Comparison of ENCODE assay signal across 11 mouse cellular contexts in the genomic region with DNA sequence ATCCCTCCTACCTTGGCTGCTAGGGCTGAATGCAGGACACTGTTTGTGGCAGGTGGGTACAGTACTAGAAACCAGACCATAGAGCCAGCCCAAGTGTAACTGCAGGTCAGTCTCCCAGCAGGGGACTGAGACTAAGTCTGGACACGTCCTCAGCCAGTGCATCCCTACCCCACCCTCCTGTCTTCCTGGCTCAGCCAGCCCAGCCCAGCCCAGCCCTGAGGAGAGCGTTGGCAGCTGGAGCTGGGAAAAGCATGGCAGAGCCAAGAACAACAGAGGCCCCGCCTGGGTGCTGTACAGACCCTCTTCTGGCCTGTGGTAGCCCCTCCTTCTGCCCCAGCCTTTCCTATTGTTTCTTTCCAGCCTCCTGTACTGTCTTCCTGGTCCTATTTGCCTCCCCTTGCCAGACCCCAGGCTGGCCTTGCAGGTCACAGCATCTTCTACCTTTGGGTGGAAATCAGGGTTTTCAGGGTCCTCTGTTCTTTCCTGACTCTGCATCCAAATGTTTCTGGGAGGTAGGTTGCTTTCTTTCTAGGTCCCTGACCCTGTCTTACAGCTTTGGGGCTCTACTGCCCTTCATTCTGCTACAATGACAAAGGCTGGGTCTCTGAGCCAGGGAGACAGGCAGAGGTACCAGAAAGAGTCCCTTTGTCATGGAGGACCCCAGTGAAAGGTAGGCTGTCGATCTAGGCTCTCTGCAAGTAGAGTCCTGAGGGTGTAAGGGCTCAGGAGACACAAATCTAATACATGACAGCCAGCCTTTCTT. TPM values are rescaled to one million over a fixed set of nuclear protein-coding genes. Genes with fewer than 3 reads are reported as not detected.
DNase-seq lines count a peak whose midpoint lies in the region; ATAC-seq and TF ChIP-seq lines count a peak whose summit lies in the region.
"Had no signal": no experiment of that assay in that cellular context is flagged by ENCODE, and none has a peak within 500 bp of the region (broad histone marks: within the 10 kb centered on the region; RNA-seq: fewer than 3 reads in every experiment).

No protein-coding gene starts in this region.

- no peak for TF ChIP-seq CTCF in gastrocnemius, adult 2 months (IDR thresholded peaks at IDR 0.05)

- peak overlapping the region; percentile 31; the same call in 1 of the 2 replicates for H3K27ac ChIP-seq in gastrocnemius, adult 2 months
- H3K27ac ChIP-seq in heart, embryonic 12.5 days (ENCODE audit: poor library complexity, severe bottlenecking): peak overlapping the region; percentile 39; the same call in 1 of the 2 replicates
- peak overlapping the region; percentile 90 for H3K27ac ChIP-seq in limb, embryonic 15.5 days

- DNase-seq in gastrocnemius, adult 2 months: peak; percentile 54
- no peak for DNase-seq in gastrocnemius, adult 8-10 months (ENCODE audit: low spot score in 2 of 2)
- peak; percentile 39 for DNase-seq in embryo, embryonic 10 days (ENCODE audit: low spot score)
- no peak for DNase-seq in spleen, adult 18-20 months
- DNase-seq in cerebellum, adult 8-10 months: no peak
- no peak for DNase-seq in layer of hippocampus, adult 18-20 months (ENCODE audit: low spot score in 2 of 2)
- DNase-seq: B cell, adult 2 months had no signal

- WGBS in heart, embryonic 12.5 days: 27% methylated on average over 4 of the region's 4 CpGs
- WGBS in limb, embryonic 15.5 days: 6% methylated on average over 4 of the region's 4 CpGs

- peaks cover 55% of the 10 kb centered on the region for H3K4me1 ChIP-seq in heart, embryonic 12.5 days (replicated peaks)
- H3K4me1 ChIP-seq in limb, embryonic 15.5 days: peaks cover 63% of the 10 kb centered on the region

- H3K27me3 ChIP-seq in heart, embryonic 12.5 days (replicated peaks): peaks cover 51% of the 10 kb centered on the region
- no peaks in the 10 kb centered on the region for H3K27me3 ChIP-seq in limb, embryonic 15.5 days

- intact Hi-C loops in gastrocnemius, adult 2 months (cut with DNase I): no loop called here

- H3K9me3 ChIP-seq in heart, embryonic 12.5 days (replicated peaks): no peaks in the 10 kb centered on the region
- no peaks in the 10 kb centered on the region for H3K9me3 ChIP-seq in limb, embryonic 15.5 days

- peaks cover 27% of the 10 kb centered on the region for H3K36me3 ChIP-seq in heart, embryonic 12.5 days
- peaks cover 24% of the 10 kb centered on the region for H3K36me3 ChIP-seq in limb, embryonic 15.5 days

- no peak overlapping the region for H3K4me3 ChIP-seq in gastrocnemius, adult 2 months
- H3K4me3 ChIP-seq in heart, embryonic 12.5 days: no peak overlapping the region
- H3K4me3 ChIP-seq in limb, embryonic 15.5 days: no peak overlapping the region

- H3K4me2 ChIP-seq in heart, embryonic 12.5 days: peak overlapping the region; percentile 4; the same call in 1 of the 2 replicates
- H3K4me2 ChIP-seq in limb, embryonic 15.5 days: 0 out of 2 replicates have a peak overlapping the region, but pooled peaks have one; percentile 21

- no peak overlapping the region for H3K9ac ChIP-seq in heart, embryonic 12.5 days
- no peak overlapping the region for H3K9ac ChIP-seq in limb, embryonic 15.5 days

- ATAC-seq in heart, embryonic 12.5 days (ENCODE audit: insufficient number of reproducible peaks, low FRiP score): peak; percentile 81
- ATAC-seq in limb, embryonic 15.5 days (ENCODE audit: insufficient number of reproducible peaks, low FRiP score, low TSS enrichment, low read depth): peak; percentile 71

RNA-seq across cellular contexts. Expression of a gene that starts 3.4 kb away (rescaled TPM):
- total RNA-seq in gastrocnemius, adult 2 months (2021): under 1 TPM in 1 of 2 experiments, not detected in 1; 0.42 TPM
- total RNA-seq in gastrocnemius, adult 8-10 months (2022): not detected
- polyA plus RNA-seq in heart, embryonic 12.5 days (2016; fragmentation: Nextera tagmentation; extraction: Ambion mirVana): 7.3 and 8.0 TPM in 2 replicates
- 249 and 274 TPM in 2 replicates for polyA plus RNA-seq in limb, embryonic 15.5 days (2015; fragmentation: Nextera tagmentation; extraction: Ambion mirVana)
- 1 to 10 TPM; 1.4 to 2.6 TPM for total RNA-seq in layer of hippocampus, adult 18-20 months (2021)
- total RNA-seq: liver, adult 2 months had no signal
- polyA plus RNA-seq: liver, adult 2 months; small intestine, adult 2 months had no signal

RNA-seq across cellular contexts. Expression of a gene that starts 14.5 kb away (rescaled TPM):
- total RNA-seq in gastrocnemius, adult 2 months (2021): 1 to 10 TPM; 4.7 to 5.0 TPM
- total RNA-seq in gastrocnemius, adult 8-10 months (2022): 1 to 10 TPM; 2.4 to 4.1 (median 3.5) TPM
- polyA plus RNA-seq in heart, embryonic 12.5 days (2016; fragmentation: Nextera tagmentation; extraction: Ambion mirVana): 13.6 and 14.1 TPM in 2 replicates
- 18.4 and 18.5 TPM in 2 replicates for polyA plus RNA-seq in limb, embryonic 15.5 days (2015; fragmentation: Nextera tagmentation; extraction: Ambion mirVana)
- 10 to 100 TPM; 22.3 to 22.8 TPM for total RNA-seq in layer of hippocampus, adult 18-20 months (2021)

RNA-seq across cellular contexts. Expression of a gene that starts 14.9 kb away (rescaled TPM):
- total RNA-seq in gastrocnemius, adult 2 months (2021): 1 to 10 TPM; 7.6 to 8.1 TPM
- 1 to 10 TPM; 5.8 to 7.6 (median 7.2) TPM for total RNA-seq in gastrocnemius, adult 8-10 months (2022)
- 36.4 and 38.3 TPM in 2 replicates for polyA plus RNA-seq in heart, embryonic 12.5 days (2016; fragmentation: Nextera tagmentation; extraction: Ambion mirVana)
- 48.5 and 56.0 TPM in 2 replicates for polyA plus RNA-seq in limb, embryonic 15.5 days (2015; fragmentation: Nextera tagmentation; extraction: Ambion mirVana)
- 10 to 100 TPM; 13.9 to 15.1 TPM for total RNA-seq in layer of hippocampus, adult 18-20 months (2021)

RNA-seq across cellular contexts. Expression of a gene that starts 25.7 kb away (rescaled TPM):
- 10 to 100 TPM; 44.1 to 50.2 TPM for total RNA-seq in gastrocnemius, adult 2 months (2021)
- 10 to 100 TPM; 40.9 to 48.1 (median 45.8) TPM for total RNA-seq in gastrocnemius, adult 8-10 months (2022)
- polyA plus RNA-seq in heart, embryonic 12.5 days (2016; fragmentation: Nextera tagmentation; extraction: Ambion mirVana): 62.9 and 65.2 TPM in 2 replicates
- polyA plus RNA-seq in limb, embryonic 15.5 days (2015; fragmentation: Nextera tagmentation; extraction: Ambion mirVana): 62.9 and 64.3 TPM in 2 replicates
- 10 to 100 TPM; 52.3 to 55.2 TPM for total RNA-seq in layer of hippocampus, adult 18-20 months (2021)

RNA-seq across cellular contexts. Expression of a gene that starts 25.9 kb away (rescaled TPM):
- total RNA-seq in gastrocnemius, adult 2 months (2021): 10 to 100 TPM in 1 of 2 experiments, 1 to 10 TPM in 1; 9.1 to 17.2 TPM
- 10 to 100 TPM in 2 of 4 experiments, 1 to 10 TPM in 2; 8.7 to 18.0 (median 12.0) TPM for total RNA-seq in gastrocnemius, adult 8-10 months (2022)
- polyA plus RNA-seq in heart, embryonic 12.5 days (2016; fragmentation: Nextera tagmentation; extraction: Ambion mirVana): 33.0 and 34.6 TPM in 2 replicates
- polyA plus RNA-seq in limb, embryonic 15.5 days (2015; fragmentation: Nextera tagmentation; extraction: Ambion mirVana): 26.6 and 37.2 TPM in 2 replicates
- 1 to 10 TPM; 3.6 to 4.7 TPM for total RNA-seq in layer of hippocampus, adult 18-20 months (2021)

Comparison
In these comparisons a context has a peak if more than half of its experiments do, and no peak if none do; other contexts are left out.
1. DNase-seq: peak in gastrocnemius, adult 2 months (single experiment) and embryo, embryonic 10 days (single experiment); none in gastrocnemius, adult 8-10 months (0 of 2), spleen, adult 18-20 months (0 of 2), cerebellum, adult 8-10 months (single experiment) and layer of hippocampus, adult 18-20 months (0 of 2).
2. H3K27ac ChIP-seq: peak in every context shown above with its lines; median percentile 90 in limb, embryonic 15.5 days; 39 in heart, embryonic 12.5 days; 31 in gastrocnemius, adult 2 months.